Mouse (Mus musculus) T-helper 17 cell (primary cell): ENCODE data around the gene Ripk3.

Experiments
- in situ Hi-C, 2 experiments: fragments of 300-600 bp; cut with MboI, MseI; formaldehyde crosslinking; loops; 1 replicate in 1 of 2; 2 replicates in 1 of 2; pipeline ENCODE4 v1.15.1; 2025; ENCODE audit warnings: high pct_unique_total_duplicates in 2 of 2

The Ripk3 gene

GRCm38 (mm10) chr14:55795380-55796163 is 6.9 kb upstream of the Ripk3 start:
- in situ Hi-C loops = no loop called here

DNA sequence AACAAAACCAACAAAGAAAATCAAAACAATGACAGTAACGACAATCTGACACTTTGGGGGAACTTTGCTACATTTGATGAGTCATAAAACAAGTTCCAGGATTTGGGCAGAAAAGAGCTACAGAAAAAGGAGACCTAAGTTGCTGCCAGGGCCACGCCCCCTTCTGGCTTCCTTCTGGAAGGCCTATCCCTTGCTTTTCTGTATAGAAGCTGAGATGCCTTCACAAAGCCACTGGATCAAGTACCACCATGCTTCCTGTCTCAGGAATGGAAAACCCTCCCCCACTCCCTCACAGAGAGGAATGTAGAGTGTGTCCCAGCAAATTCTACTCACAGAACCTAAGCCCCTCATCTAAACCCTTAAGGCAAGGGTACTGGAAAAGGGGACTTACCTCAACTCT is 5.3 kb upstream of the Ripk3 start:
- in situ Hi-C loops = no loop called here

- in situ Hi-C loops = no loop called here
These were observed 4.8 kb upstream of the Ripk3 start for GRCm38 (mm10) chr14:55793461-55793860.

- in situ Hi-C loops = no loop called here
These were observed 934 bp downstream of the Ripk3 start for GRCm38 (mm10) chr14:55787731-55788130.

GRCm38 (mm10) chr14:55785195-55785594 is 3.5 kb downstream of the Ripk3 start:
- in situ Hi-C loops = no loop called here

DNA sequence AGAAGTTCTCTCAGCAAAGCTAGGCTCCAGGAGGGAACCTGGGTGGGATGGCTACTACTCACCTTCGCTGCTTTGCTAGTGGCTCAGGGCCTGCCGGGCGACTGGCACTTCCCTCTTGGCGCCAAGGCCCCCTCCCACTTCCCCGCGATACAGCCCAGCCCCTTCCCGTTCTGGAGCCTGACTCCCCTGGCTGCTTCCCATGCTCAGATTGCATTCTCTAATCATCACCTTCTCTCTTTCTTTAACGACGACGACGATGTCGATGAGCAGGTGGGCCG is 4.8 kb downstream of the Ripk3 start, which contains the start of gene Adcy4:
Gene Adcy4 (minus strand): TSS at position 138 of the 278 bp plus-strand sequence.
- in situ Hi-C loops = no loop called here

DNA sequence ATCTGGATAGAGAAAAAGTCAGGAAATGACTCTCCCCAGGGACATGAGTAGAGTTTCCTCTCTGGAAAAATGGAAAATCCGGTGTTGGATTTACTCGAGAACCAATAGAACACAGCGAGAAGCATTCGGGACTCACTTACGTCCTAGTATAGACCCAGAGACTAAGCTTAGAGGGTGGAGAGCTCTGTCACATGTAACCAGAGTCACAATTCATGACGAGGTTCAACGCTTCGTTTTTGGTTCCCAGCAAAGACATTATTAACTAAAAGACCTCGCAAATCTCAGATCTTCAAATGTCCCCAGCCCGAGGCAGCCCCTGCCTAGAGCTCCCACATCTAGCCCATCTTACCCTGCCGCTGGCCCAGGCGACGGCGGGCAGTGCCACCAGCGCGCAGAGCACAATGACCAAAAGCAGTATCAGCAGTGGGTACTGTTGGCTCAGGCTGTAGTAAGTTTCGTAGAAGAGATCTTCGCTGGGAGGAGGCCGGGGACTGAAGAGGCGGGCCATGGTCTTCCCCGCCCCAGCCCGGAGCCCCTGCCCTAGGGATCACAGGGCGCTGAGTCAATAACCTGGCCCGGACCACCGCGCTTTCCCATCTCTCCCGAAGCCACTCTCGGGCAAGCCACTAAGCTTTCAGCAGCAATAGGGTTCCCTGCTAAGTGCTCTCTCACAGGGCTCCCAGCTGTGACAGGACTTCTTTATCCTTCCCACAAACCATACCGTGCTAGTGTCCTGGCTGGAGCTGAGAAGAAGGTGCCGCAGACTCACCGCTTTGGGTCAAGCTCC is 5.3 kb downstream of the Ripk3 start:
- in situ Hi-C loops = no loop called here

DNA sequence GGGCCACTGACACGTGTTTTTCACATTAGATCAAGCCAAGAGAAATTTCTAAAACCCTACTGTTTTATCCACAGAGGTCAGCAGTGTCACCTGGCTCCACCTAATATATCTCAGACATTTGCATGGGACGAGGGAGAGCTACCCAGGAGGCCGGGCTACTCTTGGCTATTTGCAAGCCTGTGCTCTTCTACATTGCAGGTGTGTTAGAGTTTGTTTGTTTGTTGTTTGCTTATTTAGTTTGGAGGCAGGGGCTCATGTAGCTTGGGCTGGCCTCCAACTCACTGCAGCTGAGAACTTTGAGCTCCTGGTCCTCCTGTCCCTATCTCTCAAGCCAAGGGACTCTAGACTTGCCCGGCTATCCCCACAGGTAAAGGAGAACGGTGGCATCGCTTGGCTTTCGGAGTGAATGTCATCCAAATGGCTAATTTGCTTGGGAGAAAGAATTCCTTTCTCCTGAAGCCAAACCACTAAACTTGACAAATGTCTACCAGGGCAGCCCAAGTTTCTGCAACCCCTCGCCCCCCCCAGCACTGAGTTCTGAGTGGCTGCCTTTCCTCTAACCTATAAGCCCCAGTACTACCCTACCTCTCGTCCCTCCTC is 6.2 kb downstream of the Ripk3 start:
- in situ Hi-C loops = no loop called here

- in situ Hi-C loops = no loop called here
These were observed 7.4 kb downstream of the Ripk3 start for GRCm38 (mm10) chr14:55781310-55781709.

DNA sequence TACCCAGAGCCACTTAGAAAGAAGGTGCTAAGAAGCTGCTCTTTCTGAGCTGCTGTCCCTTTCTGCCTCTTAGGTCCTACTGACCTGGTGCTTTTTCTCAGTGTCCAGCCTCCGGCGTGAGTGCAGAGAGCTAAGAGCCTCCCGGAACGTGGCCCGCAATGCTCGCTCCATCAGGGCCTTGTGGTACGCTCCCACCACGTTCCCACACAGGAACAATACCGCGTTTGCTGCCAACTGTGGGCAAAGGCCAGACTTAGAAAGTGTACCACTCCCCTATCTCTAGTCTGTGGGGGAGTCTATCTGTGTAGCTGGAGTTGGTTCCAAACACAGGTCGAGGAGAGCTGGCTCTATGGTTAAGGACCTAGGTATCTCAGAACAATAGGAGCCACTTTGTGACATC is 7.9 kb downstream of the Ripk3 start:
- in situ Hi-C loops = no loop called here

- in situ Hi-C loops = no loop called here
These were observed 9.0 kb downstream of the Ripk3 start for GRCm38 (mm10) chr14:55779656-55780055.

GRCm38 (mm10) chr14:55778686-55779085 is 10.0 kb downstream of the Ripk3 start:
- in situ Hi-C loops = no loop called here

GRCm38 (mm10) chr14:55777806-55778205 is 10.9 kb downstream of the Ripk3 start:
- in situ Hi-C loops = no loop called here

- in situ Hi-C loops = no loop called here
These were observed 11.5 kb downstream of the Ripk3 start for GRCm38 (mm10) chr14:55777176-55777575.

DNA sequence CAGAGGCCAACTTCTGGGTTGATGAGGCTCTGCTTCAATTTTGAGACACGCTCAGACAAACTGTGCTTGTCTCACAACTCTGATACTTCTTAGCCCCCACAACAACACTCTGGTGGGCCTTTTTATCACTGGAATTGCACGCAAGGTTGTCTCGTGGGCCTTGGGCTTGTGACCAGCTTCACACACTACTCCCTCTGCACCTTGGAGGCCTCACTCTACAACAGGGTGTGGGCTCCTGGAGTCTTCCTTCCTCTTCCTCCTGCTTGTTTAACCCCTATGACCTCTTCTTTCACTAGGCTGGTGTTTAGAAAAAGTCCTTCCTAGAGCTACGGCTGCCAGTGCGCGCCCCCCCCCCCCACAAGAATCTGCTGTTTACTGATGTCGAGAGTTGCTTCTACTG is 12.0 kb downstream of the Ripk3 start:
- in situ Hi-C loops = no loop called here

GRCm38 (mm10) chr14:55769087-55769703 is 19.5 kb downstream of the Ripk3 start:
- in situ Hi-C loops = no loop called here

- in situ Hi-C loops = no loop called here
These were observed 20.1 kb downstream of the Ripk3 start for GRCm38 (mm10) chr14:55768555-55768954.

GRCm38 (mm10) chr14:55767519-55768414 is 20.9 kb downstream of the Ripk3 start:
- in situ Hi-C loops = no loop called here

DNA sequence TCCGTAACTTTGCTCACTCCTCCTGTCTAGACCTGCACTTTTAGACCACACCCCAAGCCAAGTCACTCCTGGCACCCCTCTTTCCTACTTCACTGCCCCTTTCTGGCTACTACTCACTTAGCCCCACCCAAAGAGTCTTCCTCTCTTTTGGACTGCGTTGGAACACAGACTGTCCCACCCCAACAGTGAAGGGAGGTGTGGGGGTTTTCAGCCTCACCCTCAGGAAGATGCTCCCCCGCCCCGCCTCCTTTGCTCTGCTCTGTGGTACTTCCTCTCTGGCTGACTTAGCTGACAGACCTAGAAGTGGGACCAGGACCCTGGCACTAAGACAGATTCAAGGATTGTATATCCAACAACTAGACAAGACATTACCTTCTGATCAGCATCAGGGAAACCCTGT is 23.0 kb downstream of the Ripk3 start, which contains the start of gene Ltb4r1:
Gene Ltb4r1 (plus strand): TSS at position 267 of the 400 bp plus-strand sequence.
- in situ Hi-C loops = no loop called here

GRCm38 (mm10) chr14:55763166-55763565 is 25.5 kb downstream of the Ripk3 start:
- in situ Hi-C loops = no loop called here
